Mouse (Mus musculus) cerebellum, adult 11 months (tissue): Measurements from ENCODE around the gene Hexb.
"Not testable (repeated sequence)": the region's sequence is repeated elsewhere in the genome, so short reads cannot be mapped to it uniquely, and the experiment has no call there.

Source experiments
- DNase-seq: peaks from one replicate; pipeline ENCODE4 v3.0.0; 2022

Gene Hexb

DNA sequence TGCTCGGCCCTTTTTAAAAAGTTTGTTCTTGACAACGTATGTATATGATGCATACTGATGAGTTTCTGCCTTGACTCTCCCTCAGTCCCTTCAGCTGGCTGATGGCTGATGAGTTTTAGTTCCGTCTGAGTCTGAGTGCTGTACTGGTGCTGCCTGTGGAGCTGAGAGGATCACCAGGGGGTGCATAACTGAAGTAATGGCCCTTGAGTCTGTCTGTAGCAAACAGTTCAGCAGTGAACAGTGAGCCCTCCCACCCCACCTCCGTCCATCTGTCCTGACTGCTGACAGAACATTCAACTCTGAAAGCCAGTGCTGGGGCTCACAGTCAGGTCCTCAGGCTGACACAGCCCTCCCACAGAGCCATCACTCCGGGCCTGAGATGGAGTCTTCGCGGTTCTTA, 19.2 kb downstream of the Hexb start:
- DNase-seq: no peak

- DNase-seq: no peak
These were observed 21.4 kb downstream of the Hexb start for GRCm38 (mm10) chr13:97176731-97177130.

DNA sequence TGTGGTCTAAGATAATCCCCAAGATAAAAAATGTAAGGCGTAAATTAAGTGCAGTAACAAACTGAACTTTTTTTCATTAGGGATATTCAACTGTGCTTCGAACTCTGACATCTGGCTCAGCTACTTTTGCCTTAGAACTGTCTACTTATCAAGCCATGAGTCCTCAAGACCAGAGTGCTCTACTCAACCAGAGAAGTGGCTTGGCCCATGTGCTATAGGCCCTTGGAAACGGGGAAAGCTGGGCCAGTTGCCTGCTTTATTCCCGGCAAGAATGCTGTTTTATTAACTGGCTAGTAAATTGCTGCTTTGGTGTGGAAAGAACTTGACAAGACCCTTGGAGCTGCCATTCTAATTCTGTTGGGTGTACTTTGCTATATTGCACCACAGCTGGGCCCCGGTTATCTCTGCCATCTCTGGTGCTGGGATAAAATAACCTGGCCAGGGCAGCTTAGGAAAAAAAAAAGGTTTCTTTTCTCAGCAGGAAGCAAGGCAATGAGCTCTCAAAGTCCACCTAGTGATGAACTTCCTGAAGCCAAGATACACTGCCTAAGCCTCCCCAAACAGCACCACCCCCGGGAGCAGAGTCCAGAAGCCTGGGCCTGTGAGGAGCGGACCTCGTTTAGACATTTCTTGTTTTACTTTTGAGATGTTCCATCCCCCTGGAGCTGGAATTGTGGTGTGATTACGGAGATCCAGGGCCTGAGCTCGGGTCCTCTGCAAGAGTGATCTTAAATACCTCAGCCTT, 22.5 kb downstream of the Hexb start:
- no peak for DNase-seq

DNA sequence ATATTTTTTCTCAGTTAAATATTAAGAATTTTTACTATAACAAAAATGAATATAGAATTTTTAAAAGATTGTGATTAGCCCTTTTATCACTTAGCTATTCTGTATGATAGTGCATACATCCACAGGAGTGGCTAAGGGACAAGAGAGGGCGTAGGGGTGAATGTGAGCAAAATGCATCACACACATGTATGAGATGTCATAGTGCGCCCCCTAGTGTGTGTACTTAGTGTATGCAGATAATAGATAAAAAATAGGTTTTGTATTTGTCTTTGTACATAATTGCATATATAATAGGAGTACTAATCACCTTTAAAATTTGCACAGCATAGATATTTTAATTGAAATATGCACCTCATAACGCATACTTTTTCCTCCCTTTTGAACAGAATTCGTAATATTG, 52.3 kb downstream of the Hexb start:
- peak; percentile 21 for DNase-seq

- DNase-seq: no peak
These were observed 55.8 kb downstream of the Hexb start for GRCm38 (mm10) chr13:97142321-97142720.

DNA sequence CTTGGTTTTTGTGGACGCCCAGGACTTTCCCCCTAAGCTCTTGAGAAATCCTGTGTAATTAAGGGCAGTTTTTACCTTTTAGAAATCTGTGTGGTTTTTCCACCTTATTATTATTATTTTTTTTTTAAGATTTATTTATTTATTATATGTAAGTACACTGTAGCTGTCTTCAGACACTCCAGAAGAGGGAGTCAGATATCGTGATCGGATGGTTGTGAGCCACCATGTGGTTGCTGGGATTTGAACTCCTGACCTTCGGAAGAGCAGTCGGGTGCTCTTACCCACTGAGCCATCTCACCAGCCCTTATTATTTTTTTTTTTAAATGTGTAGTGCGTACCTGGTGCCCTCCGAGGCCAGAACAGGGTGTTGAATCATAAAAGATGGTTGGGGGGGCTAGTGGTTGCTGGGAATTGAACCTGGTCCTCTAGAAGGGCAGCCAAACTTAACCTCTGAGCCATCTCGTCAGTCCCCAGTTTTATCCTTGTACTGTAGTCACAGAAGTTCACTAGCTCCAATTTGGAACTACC, 59.7 kb downstream of the Hexb start:
- DNase-seq: not testable (repeated sequence)

GRCm38 (mm10) chr13:97137466-97138400, 60.4 kb downstream of the Hexb start, which contains the start of the genes Gfm2 and Nsa2:
TSS of gene Gfm2 (plus strand) at chr13:97137937.
TSS of gene Nsa2 (minus strand) at chr13:97137937.
- DNase-seq: peak; percentile 85

DNA sequence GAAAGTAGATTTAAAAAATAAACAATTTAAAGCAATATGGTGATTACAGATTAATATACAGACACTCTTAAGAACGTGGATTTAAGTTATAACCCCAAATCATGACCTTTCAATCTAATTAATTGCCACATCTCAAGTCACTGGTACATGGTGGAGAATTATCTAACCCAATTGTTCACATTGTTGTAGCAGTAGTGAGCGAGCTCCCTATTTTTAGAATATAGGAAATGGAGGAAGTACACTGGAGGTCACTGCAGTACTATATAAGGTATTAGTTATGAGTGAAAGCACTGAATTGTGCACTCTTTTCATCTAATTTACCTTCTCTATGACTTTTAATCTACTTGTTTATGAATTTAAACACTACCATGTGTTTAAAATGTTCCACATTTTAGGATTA, 67.7 kb downstream of the Hexb start:
- not testable (repeated sequence) for DNase-seq

GRCm38 (mm10) chr13:97129654-97130053, 68.5 kb downstream of the Hexb start:
- DNase-seq: not testable (repeated sequence)
